Mouse (Mus musculus) cerebellum, postnatal 10 days (tissue): Measurements from ENCODE around the gene Naa35.
"Not testable (repeated sequence)": the region's sequence is repeated elsewhere in the genome, so short reads cannot be mapped to it uniquely, and the experiment has no call there.

Experiments used
- DNase-seq, 2 experiments: peaks; one replicate each; pipeline ENCODE4 v3.0.0; 2021; ENCODE audit warnings: mixed read lengths in 2 of 2

Gene Naa35

DNA sequence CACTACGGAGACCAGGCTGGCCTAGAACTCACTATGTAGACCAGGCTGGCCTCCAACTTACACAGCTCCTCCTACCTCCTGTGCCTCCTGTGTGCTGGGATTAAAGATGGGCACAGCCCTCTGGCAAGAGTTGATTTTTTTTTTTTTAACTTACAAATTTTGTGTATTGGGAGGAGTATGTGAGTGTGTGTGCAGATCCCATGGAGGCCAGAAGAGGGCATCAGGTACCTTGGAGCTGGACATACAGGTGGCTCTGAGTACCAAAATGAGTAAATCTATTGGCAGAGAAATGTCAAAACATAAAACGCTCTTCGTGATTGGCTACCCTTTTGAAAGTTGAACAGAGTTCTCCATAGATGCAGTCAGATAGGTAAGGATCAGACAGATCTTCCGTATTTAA, 4.1 kb upstream of the Naa35 start:
- no peak for DNase-seq

DNA sequence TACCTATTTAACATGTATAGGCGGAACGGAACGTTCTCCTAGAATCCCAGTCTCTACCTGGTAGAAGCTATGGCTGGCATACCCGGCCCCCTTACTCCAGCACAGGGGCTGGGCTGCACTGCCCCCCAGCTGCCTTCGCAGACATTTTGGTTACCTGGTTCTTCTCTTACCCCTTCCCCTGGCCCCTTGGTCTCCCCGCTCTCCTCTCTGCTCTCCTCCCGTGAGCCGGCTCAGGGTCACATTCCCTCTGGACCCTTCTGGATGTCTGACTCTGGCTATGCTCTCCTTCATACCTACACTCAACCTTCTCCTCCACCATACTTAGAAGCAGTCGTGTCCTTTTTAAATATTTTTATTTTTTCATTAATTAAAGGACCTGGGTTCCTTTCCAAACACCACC, 578 bp upstream of the Naa35 start:
- peak; percentile 76 to 81 for DNase-seq

DNA sequence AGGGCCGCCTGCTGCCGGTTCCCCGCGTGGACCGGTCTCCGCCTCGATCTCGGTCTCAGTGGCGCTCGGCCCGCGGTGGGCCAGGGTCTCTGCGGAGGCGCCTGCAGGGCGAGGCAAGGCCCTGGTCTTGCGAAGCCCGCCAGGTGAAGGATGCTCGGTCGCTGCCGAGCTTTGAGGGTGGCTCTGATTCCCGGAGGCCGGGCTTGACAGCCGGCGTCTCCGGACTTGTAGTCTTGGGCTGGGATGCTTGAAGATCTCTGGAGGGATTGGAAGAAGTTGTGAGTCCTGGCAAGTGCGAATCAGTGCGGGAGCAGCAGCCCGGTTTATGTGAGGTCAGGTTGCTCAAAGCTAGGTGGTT, 568 bp downstream of the Naa35 start:
- no peak for DNase-seq

DNA sequence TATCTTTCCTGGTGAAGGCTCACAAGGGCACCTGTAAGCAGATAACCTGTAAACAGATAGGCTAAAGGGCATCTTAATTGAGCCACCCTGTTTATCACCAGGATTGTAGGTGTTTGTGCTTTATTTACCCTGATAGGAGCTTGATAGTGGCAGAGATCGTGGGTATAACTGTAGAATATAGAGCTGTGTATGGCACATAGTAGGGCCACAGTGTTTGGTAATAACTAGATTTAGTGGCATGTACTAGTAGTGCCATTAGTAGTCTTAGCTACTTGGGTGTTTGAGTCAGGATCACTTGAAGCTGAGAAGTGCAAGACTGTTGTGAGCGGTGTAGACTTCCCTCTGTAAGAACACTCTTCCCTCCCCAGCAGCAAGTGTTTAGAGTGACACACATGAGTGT, 2.1 kb downstream of the Naa35 start:
- no peak for DNase-seq

DNA sequence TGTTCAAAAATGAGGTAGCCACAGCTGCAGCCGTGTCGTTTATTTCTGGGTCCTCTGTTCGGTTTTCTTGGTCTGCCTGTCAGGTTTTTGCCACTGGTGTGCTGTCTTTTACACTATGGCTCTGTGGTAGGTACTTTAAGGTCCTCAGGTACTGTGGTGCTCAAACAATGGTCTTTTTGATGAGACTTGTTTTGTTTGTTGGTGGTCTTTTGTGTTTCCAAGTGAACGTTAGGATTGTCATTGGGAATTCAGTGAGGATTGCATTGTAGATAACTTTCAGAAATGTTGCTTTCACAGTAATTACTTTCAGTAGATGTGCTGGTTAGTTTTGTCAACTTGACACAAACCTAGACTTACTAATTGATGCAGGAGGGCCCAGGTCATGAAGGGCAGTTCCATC, 4.6 kb downstream of the Naa35 start:
- DNase-seq, result no peak

DNA sequence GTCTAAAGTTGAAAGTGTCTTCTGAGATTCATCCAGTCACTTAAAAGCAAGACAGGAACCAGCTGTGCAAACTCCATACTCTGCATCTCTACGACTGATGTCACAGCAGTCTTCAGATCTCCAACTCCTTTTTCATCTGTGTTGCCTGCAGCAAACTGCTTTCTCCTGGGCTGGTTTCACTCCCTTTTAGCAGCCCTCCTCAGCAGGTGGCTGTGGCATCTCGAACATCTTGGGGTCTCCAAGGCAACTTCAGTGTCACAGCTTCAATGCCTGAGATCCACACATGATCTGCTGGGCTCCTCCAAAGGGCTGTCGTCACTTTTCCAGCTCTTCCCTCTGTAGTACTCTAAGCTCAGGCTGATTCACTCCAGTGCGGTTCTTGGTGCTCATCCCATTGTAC, 5.6 kb downstream of the Naa35 start:
- DNase-seq, result no peak

DNA sequence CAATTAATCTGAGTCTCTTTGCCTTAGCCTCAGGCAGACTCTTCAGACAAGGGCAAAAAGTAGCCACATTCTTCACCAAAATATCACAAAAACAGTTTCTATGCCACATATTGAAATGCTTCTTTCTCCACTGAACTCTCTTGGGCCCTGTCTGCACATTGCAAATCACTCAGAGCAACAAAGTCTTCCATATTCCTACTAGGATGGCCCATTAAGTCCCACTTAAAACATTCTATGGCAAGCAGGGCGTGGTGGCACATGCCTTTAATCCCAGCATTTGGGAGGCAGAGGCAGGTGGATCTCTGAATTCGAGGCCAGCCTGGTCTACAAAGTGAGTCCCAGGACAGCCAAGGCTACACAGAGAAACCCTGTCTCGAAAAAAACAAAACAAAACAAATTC, 7.0 kb downstream of the Naa35 start:
- not testable (repeated sequence) for DNase-seq

DNA sequence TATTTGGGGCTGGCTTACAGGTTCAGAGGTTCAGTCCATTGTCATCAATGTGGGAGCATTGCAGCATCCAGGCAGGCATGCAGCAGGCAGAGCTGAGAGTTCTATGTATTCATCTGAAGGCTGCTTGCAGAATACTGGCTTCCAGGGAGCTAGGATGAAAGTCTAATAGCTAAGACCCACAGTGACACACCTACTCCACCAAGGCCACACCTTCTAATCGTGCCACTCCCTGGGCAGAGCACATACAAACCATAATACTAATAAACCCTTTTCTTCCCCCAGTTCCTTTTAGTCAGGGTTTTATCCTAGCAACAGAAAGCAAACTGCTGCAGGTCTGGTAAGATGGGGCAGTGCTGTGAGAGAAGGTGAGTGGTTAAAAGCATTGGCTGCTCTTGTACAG, 7.6 kb downstream of the Naa35 start:
- DNase-seq, result no peak

DNA sequence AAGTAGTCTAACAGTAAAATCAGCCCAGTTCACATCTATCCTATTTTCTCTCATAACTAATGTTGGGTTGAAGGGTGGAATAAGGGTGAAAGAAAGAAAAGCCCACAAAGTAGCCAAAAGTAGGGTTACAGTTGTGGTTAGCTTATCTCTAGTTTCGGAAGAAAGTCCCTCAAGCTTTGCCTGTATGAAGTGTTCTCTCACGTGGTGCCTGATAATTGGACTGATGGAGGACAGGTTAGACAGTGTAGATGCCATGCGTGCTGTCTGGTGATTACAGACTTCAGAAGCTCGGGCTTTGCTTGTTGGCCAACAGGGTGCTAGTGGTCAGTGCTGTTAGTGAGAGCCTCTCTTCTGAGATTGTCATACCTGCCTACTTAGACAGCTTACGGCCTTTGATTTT, 18.0 kb downstream of the Naa35 start:
- DNase-seq, result no peak

DNA sequence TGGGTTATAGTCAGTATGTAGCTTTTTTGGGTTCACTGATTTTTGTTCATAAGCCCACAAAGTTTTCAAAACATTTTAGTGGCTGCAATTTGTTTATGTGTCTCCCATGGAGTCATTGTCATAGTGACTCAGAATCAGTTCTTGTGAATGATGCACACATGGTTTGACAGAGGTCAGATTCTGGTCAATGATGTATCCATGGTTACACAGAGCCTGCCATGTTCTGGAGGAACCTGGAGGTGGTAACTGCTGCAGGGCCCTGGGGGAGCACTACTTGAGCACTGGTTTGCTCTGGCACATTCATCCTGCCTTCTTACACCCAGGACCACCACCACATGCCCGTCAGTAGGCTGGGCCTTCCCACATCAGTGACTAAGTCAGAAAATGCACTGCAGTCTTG, 19.5 kb downstream of the Naa35 start:
- no peak for DNase-seq

DNA sequence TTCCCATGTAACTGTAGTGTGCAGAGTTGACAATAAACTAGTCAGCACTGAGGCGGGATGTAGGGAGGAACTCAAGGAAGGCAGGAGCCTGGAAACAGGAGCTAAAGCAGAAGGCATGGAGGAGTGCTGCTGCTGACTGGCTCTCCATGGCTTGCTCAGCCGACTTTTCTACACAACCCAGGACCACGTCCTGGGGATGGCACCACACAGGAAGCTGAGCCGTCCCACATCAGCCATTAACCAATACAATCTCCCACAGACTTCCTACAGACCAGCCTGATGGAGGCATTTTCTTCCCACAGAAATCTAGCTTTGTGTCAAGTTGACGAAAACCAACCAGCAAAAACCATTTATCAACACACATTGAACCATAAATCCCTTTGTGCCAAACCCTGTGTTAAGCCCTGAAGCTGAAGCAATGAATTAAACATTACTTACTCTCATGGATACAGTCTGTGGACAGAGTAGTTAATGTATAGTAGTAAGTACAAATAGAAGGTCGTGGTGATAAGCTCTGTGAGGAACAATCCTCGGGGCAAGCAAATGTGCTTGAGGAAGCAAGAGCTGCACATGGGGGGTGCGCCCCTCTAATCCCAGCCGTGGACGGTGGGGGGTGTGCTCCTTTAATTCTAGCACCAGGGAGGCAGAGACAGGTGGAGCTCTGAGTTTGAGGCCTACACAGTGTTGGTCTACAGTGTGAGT, 20.3 kb downstream of the Naa35 start:
- DNase-seq, result no peak

DNA sequence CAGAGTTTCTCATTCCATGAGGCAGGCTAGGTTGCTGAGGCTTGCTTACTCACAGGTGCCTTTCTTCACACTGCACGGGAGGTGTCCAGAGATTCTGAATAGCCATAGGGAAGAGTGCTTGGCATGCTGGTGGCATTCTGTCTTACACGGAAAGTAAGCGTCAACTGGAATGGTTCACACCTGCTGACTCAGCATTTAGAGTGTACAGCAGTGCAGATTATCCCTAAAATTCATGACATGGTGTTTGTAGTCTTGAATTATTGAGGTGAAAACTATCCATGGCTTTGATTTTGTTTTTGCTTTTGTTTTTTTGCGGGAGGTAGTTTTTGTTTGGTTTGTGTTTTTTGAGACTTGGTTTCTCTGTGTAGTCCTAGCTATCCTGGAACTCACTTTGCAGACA, 24.8 kb downstream of the Naa35 start:
- no peak for DNase-seq

DNA sequence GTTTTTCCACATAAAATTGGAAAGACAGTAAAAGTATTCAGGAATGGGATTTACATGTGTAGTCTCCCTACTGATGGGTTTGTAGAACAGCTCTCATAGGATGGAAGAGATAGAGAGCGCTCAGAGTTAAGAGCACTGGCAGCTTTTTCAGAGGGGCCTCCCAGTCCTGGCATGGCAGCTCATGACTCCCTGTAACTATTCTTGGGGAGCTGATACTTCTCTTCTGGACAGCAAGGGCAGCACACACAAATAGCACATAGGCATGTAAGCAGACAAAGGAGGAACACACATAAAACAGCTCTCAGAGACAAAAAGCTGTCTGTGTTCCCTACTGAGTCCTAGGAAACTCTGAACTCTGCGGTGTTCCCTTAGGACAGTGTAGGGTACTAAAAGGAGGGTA, 25.4 kb downstream of the Naa35 start:
- no peak for DNase-seq

DNA sequence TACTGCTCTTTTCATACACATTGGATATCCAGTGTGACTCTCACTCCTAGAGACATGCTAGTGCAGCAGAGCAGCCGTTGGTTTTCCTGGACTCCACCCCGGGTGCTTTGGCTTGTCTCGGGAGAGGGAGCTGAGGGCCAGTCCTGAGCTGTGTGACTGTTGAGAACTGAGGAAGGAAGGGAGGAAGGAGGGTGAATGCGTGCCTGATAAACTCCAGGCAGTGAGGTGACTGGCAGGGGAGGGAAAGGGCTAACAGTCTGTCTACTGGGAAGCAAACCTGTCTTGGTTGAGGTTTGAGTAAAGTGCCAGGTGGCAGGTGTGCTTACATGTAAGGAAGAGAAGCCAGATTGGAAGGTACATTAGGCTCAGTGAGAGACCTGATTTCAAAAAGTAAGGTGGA, 28.8 kb downstream of the Naa35 start:
- DNase-seq, result no peak

DNA sequence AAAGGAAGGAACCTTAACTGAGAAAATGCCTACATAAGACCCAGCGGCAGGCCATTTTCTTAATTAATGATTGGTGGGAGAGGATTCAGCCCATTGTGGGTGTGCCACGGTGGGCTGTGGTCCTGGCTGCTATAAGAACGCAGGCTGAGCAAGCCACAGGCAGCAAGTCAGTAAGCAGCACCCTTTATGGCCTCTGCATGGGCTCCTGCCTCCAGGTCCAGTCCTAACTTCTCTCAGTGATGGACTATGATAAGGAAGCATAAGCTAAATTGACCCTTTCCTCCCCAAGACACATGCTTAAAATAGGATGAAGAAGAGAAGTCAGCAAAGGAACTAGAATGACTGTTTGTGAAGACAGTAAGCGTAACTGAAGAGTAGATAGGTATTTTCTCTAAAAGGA, 30.1 kb downstream of the Naa35 start:
- DNase-seq, result no peak

DNA sequence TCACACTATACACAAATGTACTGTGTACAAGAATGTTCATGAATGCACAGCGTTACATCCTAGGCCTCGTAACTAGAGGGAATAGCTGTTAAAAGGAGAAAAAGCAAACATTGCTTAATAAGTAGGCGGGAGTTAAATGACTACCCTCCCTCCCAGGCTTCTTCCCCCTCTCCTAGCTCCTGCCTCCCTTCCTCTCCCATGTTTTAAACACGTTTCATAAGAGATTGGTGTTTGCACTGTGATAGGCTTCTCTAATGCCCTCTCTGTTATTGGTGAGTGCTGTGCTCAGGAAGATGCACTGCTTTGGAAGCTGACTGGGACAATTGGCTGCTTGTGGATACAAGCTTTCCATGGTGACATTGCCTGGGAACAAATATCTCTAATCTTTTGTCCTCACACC, 30.5 kb downstream of the Naa35 start:
- no peak for DNase-seq

DNA sequence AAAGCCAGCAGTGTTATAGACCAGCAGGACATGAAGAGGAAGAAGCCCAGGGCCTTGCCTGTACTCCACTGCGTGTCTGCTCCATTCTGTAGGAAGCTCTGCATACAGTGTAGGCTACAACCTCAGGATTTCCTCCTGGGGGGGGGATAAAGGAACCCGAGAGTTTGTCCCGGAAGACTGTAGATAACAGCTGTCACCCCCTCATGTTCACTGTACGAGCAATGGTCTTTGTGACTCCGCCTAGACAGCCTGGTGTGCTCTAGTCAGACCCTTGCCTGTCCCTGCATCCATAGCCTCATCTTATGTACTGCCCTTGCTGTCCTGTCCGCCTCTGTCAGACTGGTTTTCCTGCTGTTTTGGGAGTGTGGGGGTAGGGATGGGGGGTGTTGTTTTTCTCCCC, 33.4 kb downstream of the Naa35 start:
- no peak for DNase-seq

DNA sequence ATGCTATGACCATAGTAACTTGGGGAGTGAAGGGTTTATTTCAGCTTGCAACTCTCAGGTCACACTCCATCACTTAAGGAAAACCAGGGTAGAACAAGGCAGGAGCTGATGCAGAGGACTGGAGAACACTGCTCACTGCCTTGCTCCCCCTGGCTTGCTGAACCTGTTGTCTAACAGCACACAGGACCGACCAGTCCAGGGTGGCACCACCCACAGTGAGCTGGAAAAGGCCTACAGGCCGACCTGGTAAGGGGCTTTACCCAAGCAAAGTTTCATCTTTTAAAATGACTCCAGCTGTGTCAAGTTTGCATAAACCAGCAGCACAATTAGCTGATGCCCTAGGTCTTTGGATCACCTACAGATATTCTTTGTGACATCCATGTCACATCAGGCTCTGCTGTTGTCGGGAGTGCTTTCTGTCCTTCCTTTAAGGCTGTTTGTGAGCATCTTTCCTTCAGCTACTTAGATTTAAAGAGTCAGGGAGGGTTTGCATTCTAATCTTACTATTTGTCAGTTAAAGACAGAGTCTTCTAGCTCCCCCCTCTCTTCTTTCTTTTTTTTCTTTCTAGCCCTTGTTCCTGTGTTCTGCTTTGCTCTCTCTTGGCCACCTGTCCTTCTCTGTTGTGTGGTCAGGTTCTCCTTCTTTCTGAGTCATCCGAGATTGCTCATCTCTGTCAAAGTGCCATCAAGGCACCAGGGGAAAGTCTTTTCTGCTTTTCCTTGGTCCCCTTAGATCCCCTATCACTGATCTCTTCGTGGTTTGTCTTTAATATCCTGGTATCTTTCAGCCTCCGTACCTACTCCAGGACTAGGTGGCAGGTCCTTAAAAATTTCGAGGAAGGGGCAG, 36.8 kb downstream of the Naa35 start:
- DNase-seq, result no peak

DNA sequence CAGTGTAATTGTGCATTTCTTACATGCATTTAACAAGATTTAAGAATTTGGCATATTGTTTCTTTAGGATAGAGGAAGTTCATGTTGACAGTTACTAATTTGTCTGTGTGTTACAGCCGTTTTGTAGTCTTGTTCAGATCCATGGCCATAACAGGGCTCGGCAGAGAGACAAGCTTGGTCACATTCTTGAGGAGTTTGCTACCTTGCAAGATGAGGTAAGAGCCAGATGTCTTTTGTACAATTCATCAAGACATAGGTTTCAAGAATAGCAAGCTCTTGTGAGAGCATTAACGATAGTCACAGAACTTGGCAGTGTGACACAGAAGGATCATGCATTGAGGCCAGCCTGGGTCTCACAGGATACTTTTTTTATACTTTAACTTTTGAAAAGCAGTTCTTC, 39.3 kb downstream of the Naa35 start:
- DNase-seq, result no peak

DNA sequence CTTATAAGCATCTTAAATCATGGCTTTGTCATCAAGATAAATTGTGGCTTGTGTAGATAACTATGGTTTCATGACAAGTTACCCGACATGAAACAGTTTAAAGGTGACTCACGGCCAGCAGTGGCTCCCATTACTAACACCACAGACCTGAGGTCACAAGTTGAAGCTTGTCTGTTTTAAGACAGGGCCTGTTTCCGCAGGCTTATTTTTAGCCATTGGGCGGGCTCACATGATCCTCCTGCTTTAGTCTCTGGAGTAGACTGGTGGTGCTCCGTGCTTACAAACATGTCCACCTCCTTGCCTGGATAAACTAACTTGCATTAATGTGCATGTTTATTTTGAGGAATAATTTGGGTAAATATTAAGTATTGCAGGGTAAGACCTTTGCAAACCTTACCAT, 39.8 kb downstream of the Naa35 start:
- no peak for DNase-seq

DNA sequence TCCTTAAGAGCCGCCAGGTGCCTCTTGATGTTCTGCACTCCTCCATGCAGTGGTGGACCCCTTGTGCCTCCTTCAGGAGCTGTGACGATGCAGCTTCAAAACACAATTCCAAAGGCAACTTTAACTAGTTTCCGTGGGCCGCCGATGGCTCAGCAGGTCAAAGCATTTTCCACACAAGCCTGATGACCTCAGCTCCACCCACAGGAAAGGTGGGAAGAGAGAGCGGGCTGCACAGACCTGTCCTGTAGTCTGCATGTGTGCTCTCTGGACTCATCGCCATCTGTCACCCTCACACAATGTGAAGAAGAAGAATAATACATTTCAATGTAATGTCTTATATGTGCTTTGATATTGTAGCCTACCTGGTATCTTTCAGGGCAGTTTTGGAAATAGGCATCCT, 41.7 kb downstream of the Naa35 start:
- peak in 1 of 2 experiments; percentile 24 for DNase-seq

DNA sequence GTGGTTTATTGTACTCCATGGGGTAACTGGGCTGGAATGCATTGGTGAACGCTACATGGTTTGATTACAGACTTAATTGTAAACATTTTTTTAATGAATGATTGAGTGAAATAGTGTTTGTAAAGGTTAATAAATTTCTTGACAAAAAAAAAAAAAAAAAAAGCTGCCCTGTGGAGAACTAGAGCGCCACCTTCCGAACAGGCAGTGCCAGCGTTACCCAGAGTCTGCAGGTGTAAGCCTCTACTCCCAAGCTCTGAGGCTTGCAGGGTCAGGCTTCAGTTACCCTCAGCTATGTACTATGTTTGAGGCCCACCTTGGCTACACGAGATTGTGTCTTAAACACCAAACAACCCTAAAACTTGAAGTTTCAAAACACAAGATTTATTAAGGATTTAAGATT, 49.6 kb downstream of the Naa35 start:
- no peak for DNase-seq

DNA sequence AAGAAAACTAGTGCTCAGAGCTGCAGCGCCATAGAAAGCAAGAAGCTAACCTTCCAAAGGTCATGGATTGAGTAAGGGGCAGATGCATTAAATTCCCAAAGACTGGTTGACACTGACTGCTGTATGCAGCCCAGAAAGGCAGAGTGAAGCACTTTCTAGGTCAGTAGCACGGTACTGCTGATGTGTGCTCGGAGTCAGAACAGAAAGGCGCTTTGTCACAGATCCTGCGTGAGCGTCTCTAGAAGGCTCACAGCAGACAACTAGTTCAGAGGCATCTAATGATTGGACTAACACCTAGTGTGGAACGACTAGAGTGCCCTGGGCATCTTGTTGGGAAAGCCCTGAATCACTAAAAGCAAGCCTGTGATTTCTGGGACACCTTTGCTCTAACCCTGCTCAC, 52.7 kb downstream of the Naa35 start:
- no peak for DNase-seq

DNA sequence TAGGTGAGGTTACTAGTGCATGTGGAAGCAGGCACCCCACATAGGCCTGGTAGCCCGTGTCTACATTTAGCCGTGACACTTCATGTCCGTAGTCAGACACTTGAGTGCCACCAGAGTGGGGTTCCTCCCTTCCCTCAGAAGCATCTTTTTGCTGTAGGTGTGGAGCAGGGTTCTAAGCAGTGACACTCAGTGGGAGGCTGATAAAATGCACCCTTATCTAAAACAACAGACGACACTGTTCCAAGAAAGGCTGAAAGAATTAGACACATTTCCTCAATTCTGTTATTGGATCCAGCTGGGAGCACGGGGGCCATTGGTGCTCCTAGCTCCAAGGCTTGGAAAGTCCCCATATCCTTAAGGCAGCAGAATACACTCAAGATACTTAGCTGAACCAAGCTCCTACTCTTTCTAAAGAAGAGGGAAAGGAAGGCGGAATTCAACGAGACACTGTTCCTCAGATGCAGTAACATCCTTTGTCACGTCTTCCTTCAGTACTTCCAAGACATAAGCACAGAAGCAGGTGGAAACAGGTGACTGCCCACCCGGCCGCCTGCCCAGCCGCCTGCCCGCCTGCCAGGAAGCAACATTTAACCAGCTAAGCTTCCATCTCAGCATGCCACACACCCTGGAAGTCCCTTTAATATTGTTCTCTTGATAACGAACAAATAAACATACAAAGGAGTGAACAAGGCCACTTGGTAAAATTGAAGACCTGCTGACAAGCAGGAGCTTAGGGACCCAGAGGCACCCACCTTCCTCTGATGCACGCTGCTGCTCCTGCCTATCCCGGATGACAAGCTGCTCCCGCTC, 54.5 kb downstream of the Naa35 start:
- DNase-seq, result peak; percentile 69 to 76
